In genomic region chr5:144394142-144394541, GRCm38 (mm10) we compare ENCODE assay signal across 19 mouse cellular contexts. TPM values are rescaled to one million over a fixed set of nuclear protein-coding genes. Genes with fewer than 3 reads are reported as not detected.
"Had no signal": no experiment of that assay in that cellular context is flagged by ENCODE, and none has a peak within 500 bp of the region (broad histone marks: within the 10 kb centered on the region; RNA-seq: fewer than 3 reads in every experiment).

No protein-coding gene starts in this region.

- ATAC-seq: hindbrain, postnatal 0 days; intestine, embryonic 16.5 days; liver, embryonic 12.5 days had no signal

- DNase-seq: gastrocnemius, adult 2 months; gastrocnemius, postnatal 10 days; gastrocnemius, postnatal 25 days; heart, adult 18-20 months; heart, postnatal 14 days; heart, postnatal 36 days; kidney, adult 11 months; kidney, adult 2 months; kidney, adult 9 months; kidney, postnatal 14 days; kidney, postnatal 36 days; layer of hippocampus, adult 9-11 months; layer of hippocampus, postnatal 36 days; left cerebral cortex, postnatal 4 days had no signal

RNA-seq across cellular contexts. Expression of gene Baiap2l1, which starts 36.2 kb away (rescaled TPM):
- total RNA-seq: granulocyte monocyte progenitor cell, adult 5-6 weeks; hematopoietic stem cell, adult 5-6 weeks had no signal
